Mouse (Mus musculus): ENCODE data around the gene Zfp467.

GRCm38 (mm10) chr6:48404071-48404470 is 41.6 kb downstream of the Zfp467 start:
- TF ChIP-seq GATA1 (IDR thresholded peaks at IDR 0.05; ENCODE audit: borderline replicate concordance, low read length) (no peak), FLI1 (IDR thresholded peaks at IDR 0.05; ENCODE audit: low read length) (no peak)

Data from megakaryocyte, embryonic 14.5 days (primary cell).